Mouse (Mus musculus) CH12.LX (cell line): ENCODE data around the gene Zfp507. TPM values are rescaled to one million over a fixed set of nuclear protein-coding genes. Genes with fewer than 3 reads are reported as not detected.

ENCODE experiments used
- DNase-seq: peaks from one replicate; pipeline ENCODE4 v3.0.0-alpha.2; 2013; ENCODE audit errors: extremely low read depth
- H3K27ac ChIP-seq: 2 replicates; pipeline ENCODE4 v1.5.1; 2012; ENCODE audit warnings: low read depth, mild to moderate bottlenecking, control low read depth, moderate library complexity; ENCODE audit not compliant: insufficient read depth
- H3K27me3 ChIP-seq: replicated peaks from 2 replicates; pipeline ENCODE3; 2012; ENCODE audit warnings: inconsistent platforms
- H3K36me3 ChIP-seq, 2 experiments: replicated peaks in 1 of 2; 2 replicates each; pipeline versions ENCODE3 to v1.6.1; 2012; ENCODE audit warnings: inconsistent platforms in 1 of 2, low read length in 1 of 2, mild to moderate bottlenecking in 1 of 2, mixed read lengths in 1 of 2, moderate library complexity in 1 of 2; ENCODE audit not compliant: control insufficient read depth in 1 of 2, insufficient read depth in 1 of 2
- H3K4me1 ChIP-seq, 2 experiments: 2 replicates each; pipeline ENCODE4 v1.6.1; 2012; ENCODE audit warnings: inconsistent platforms in 1 of 2, moderate library complexity in 1 of 2; ENCODE audit not compliant: insufficient read depth in 2 of 2, control insufficient read depth in 1 of 2
- H3K4me2 ChIP-seq: 2 replicates; pipeline ENCODE4 v1.6.1; 2012; ENCODE audit warnings: low read depth, mild to moderate bottlenecking, control low read depth; ENCODE audit not compliant: poor library complexity, insufficient read depth, severe bottlenecking
- H3K4me3 ChIP-seq, 3 experiments: fragments of 150-350 bp in 1 of 3; sonication (generic) in 1 of 3; replicated peaks in 1 of 3; 2 replicates each; pipeline versions ENCODE3 to v1.5.1; 2011 to 2012; ENCODE audit warnings: low read depth in 2 of 3, low read length in 2 of 3, mild to moderate bottlenecking in 2 of 3, moderate library complexity in 2 of 3, control low read depth in 1 of 3, improper control_type of control experiment in 1 of 3, inconsistent platforms in 1 of 3, mixed read lengths in 1 of 3; ENCODE audit not compliant: poor library complexity in 1 of 3
- H3K79me2 ChIP-seq: replicated peaks from 2 replicates; pipeline ENCODE4 v1.6.1; 2012; ENCODE audit warnings: mild to moderate bottlenecking, moderate library complexity; ENCODE audit not compliant: control insufficient read depth, poor library complexity, insufficient read depth, severe bottlenecking; ENCODE audit errors: extremely low read depth
- H3K9ac ChIP-seq: 2 replicates; pipeline ENCODE4 v1.6.1; 2012; ENCODE audit warnings: low read depth, mild to moderate bottlenecking, control low read depth, moderate library complexity; ENCODE audit not compliant: insufficient read depth
- H3K9me3 ChIP-seq: replicated peaks from 2 replicates; pipeline ENCODE3; 2012; ENCODE audit warnings: low read length, inconsistent platforms, mixed read lengths
- BHLHE40 ChIP-seq: IDR thresholded peaks from 2 replicates; pipeline ENCODE4 v1.6.1; 2011; ENCODE audit warnings: mild to moderate bottlenecking, low read depth, low read length, improper control_type of control experiment
- CHD1 ChIP-seq: IDR thresholded peaks from 2 replicates; pipeline ENCODE4 v1.6.1; 2012; ENCODE audit warnings: low read depth, low read length, improper control_type of control experiment, inconsistent platforms
- E2F4 ChIP-seq: IDR thresholded peaks from 2 replicates; pipeline ENCODE4 v1.6.1; 2011; ENCODE audit warnings: low read depth, low read length, improper control_type of control experiment; ENCODE audit not compliant: insufficient replicate concordance
- EP300 ChIP-seq: IDR thresholded peaks from 2 replicates; pipeline ENCODE4 v1.6.1; 2011; ENCODE audit warnings: low read length, improper control_type of control experiment
- ETS1 ChIP-seq: conservative IDR thresholded peaks from 2 replicates; pipeline ENCODE4 v1.6.1; 2012; ENCODE audit warnings: low read depth, mild to moderate bottlenecking, inconsistent platforms, low read length, improper control_type of control experiment, moderate library complexity
- GABPA ChIP-seq: IDR thresholded peaks from 2 replicates; pipeline ENCODE4 v1.6.1; 2012; ENCODE audit warnings: low read depth, low read length, improper control_type of control experiment, inconsistent platforms; ENCODE audit not compliant: insufficient replicate concordance
- MAFK ChIP-seq: IDR thresholded peaks from 2 replicates; pipeline ENCODE4 v1.6.1; 2011; ENCODE audit warnings: low read length, improper control_type of control experiment; ENCODE audit not compliant: insufficient replicate concordance
- MAX ChIP-seq: IDR thresholded peaks from 2 replicates; pipeline ENCODE4 v1.6.1; 2011; ENCODE audit warnings: low read length, improper control_type of control experiment
- MAZ ChIP-seq: IDR thresholded peaks from 2 replicates; pipeline ENCODE4 v1.6.1; 2012; ENCODE audit warnings: low read depth, mild to moderate bottlenecking, inconsistent platforms, low read length, improper control_type of control experiment, moderate library complexity
- MEF2A ChIP-seq: IDR thresholded peaks from 2 replicates; pipeline ENCODE4 v1.6.1; 2014; ENCODE audit warnings: low read depth, mild to moderate bottlenecking, inconsistent platforms, low read length, improper control_type of control experiment, borderline replicate concordance
- MYC ChIP-seq: IDR thresholded peaks from 2 replicates; pipeline ENCODE4 v1.6.1; 2011; ENCODE audit warnings: low read depth, mild to moderate bottlenecking, improper control_type of control experiment, low read length
- NRF1 ChIP-seq: IDR thresholded peaks from 2 replicates; pipeline ENCODE4 v1.6.1; 2014; ENCODE audit warnings: low read depth, mild to moderate bottlenecking, inconsistent platforms, low read length, improper control_type of control experiment, moderate library complexity
- POLR2AphosphoS2 ChIP-seq: IDR thresholded peaks from 2 replicates; pipeline ENCODE4 v1.6.1; 2011; ENCODE audit warnings: low read depth, low read length, improper control_type of control experiment
- SIN3A ChIP-seq: IDR thresholded peaks from 2 replicates; pipeline ENCODE4 v1.6.1; 2012; ENCODE audit warnings: low read length, improper control_type of control experiment, inconsistent platforms
- TBP ChIP-seq: conservative IDR thresholded peaks from 2 replicates; pipeline ENCODE4 v1.6.1; 2011; ENCODE audit warnings: low read depth, low read length, improper control_type of control experiment
- USF1 ChIP-seq: IDR thresholded peaks from 2 replicates; pipeline ENCODE4 v1.6.1; 2014; ENCODE audit warnings: low read depth, mild to moderate bottlenecking, inconsistent platforms, low read length, improper control_type of control experiment
- USF2 ChIP-seq: conservative IDR thresholded peaks from 2 replicates; pipeline ENCODE4 v1.6.1; 2011; ENCODE audit warnings: low read depth, low read length, improper control_type of control experiment
- ZC3H11A ChIP-seq: IDR thresholded peaks from 2 replicates; pipeline ENCODE4 v1.6.1; 2012; ENCODE audit warnings: low read depth, mild to moderate bottlenecking, inconsistent platforms, low read length, improper control_type of control experiment
- ZKSCAN1 ChIP-seq: IDR thresholded peaks from 2 replicates; pipeline ENCODE4 v1.6.1; 2012; ENCODE audit warnings: low read depth, inconsistent platforms, low read length, improper control_type of control experiment, borderline replicate concordance
- ZMIZ1 ChIP-seq: IDR thresholded peaks from 2 replicates; pipeline ENCODE4 v1.6.1; 2012; ENCODE audit warnings: low read depth, mild to moderate bottlenecking, inconsistent platforms, low read length, improper control_type of control experiment
- dilution Hi-C: fragments of 300-500 bp; cut with MboI; formaldehyde crosslinking; loops from 2 replicates; pipeline ENCODE4 v1.14.3; 2020; ENCODE audit warnings: low sequenced_read_pairs; ENCODE audit not compliant: extremely low pct_unique_long_range_greater_than_20kb, extremely low pct_ligation_motif_present
- in situ Hi-C: fragments of 300-500 bp; cut with MboI; formaldehyde crosslinking; loops from 3 replicates; pipeline ENCODE4 v1.14.3; 2019; ENCODE audit warnings: low sequenced_read_pairs, low pct_ligation_motif_present, low pct_unique_long_range_greater_than_20kb, mixed read lengths
- polyA plus RNA-seq: library from polyadenylated mRNA; unstranded; fragments of >175 nt; gene quantifications from 2 replicates; pipeline ENCODE4 v1.2.1, GENCODE M21; 2012; ENCODE audit warnings: low read depth; ENCODE audit not compliant: insufficient read length
- total RNA-seq, 2 experiments: library from RNA; depleted of rRNA; stranded (reverse); fragments of 300-350 nt in 1 of 2; fragments of >200 nt in 1 of 2; gene quantifications; 2 replicates each; pipeline ENCODE4 v1.2.3; 2012 to 2014

Zfp507 gene
- total and polyA plus RNA-seq, 3 experiments: 10.4 to 19.8 (median 19.5) TPM

- H3K9me3 ChIP-seq: peaks cover 2% of the 10 kb centered on the region
- H3K9ac ChIP-seq: no peak overlapping the region
- dilution Hi-C loops: no loop called here
- H3K4me3 ChIP-seq: no peak overlapping the region
- no peaks in the 10 kb centered on the region for H3K36me3 ChIP-seq
- no peak overlapping the region for H3K4me2 ChIP-seq
- in situ Hi-C loops: no loop called here
- DNase-seq: no peak
- no peak overlapping the region for H3K27ac ChIP-seq
- H3K4me1 ChIP-seq: peaks cover 13 to 24% of the 10 kb centered on the region in 2 experiments
- TF ChIP-seq NRF1 (no peak), ZC3H11A (no peak), MAX (no peak)
- no peaks in the 10 kb centered on the region for H3K79me2 ChIP-seq
- no peaks in the 10 kb centered on the region for H3K27me3 ChIP-seq
Measured at GRCm38 (mm10) chr7:35738871-35739270, 63.9 kb downstream of the Zfp507 start.

- no peak for DNase-seq
- Histone ChIP-seq H3K27ac (no peak overlapping the region), H3K27me3 (no peaks in the 10 kb centered on the region), H3K9ac (no peak overlapping the region), H3K4me3 (no peak overlapping the region), H3K9me3 (peaks cover 2% of the 10 kb centered on the region), H3K4me1 (no peaks in the 10 kb centered on the region), H3K36me3 (no peaks in the 10 kb centered on the region), H3K4me2 (no peak overlapping the region), H3K79me2 (no peaks in the 10 kb centered on the region)
- TF ChIP-seq TBP (no peak), ZKSCAN1 (no peak), ZMIZ1 (no peak), BHLHE40 (no peak), E2F4 (no peak), GABPA (no peak), MAFK (no peak), USF1 (no peak), MYC (no peak), USF2 (no peak), CHD1 (no peak), MEF2A (no peak), ETS1 (no peak), MAZ (no peak), SIN3A (no peak), EP300 (no peak), POLR2AphosphoS2 (no peak)
- in situ Hi-C loops: no loop called here
- dilution Hi-C loops: no loop called here
Measured at GRCm38 (mm10) chr7:35733313-35734050, 69.3 kb downstream of the Zfp507 start.
